Mouse (Mus musculus) heart, adult 2 months (tissue): ENCODE measurements around the gene Pgam1. TPM values are rescaled to one million over a fixed set of nuclear protein-coding genes. Genes with fewer than 3 reads are reported as not detected.

Source experiments
- DNase-seq, 2 experiments: peaks; one replicate each; pipeline ENCODE4 v3.0.0; 2021
- H3K27ac ChIP-seq: fragments of 200-600 bp; 2 replicates; pipeline ENCODE4 v1.8.1; 2022
- H3K27me3 ChIP-seq: fragments of 200-500 bp; 2 replicates; pipeline ENCODE4 v1.6.1; 2012; ENCODE audit warnings: mild to moderate bottlenecking, low read length, inconsistent platforms, mixed read lengths; ENCODE audit not compliant: control insufficient read depth, insufficient read depth
- H3K36me3 ChIP-seq: fragments of 200-500 bp; 2 replicates; pipeline ENCODE4 v1.6.1; 2012; ENCODE audit warnings: low read length, inconsistent platforms; ENCODE audit not compliant: control insufficient read depth, insufficient read depth
- H3K4me1 ChIP-seq: fragments of 200-500 bp; 2 replicates; pipeline ENCODE4 v1.6.1; 2011; ENCODE audit warnings: low read length; ENCODE audit not compliant: control insufficient read depth, insufficient read depth
- H3K4me3 ChIP-seq: fragments of 200-600 bp; 2 replicates; pipeline ENCODE4 v1.8.1; 2022
- H3K79me2 ChIP-seq: fragments of 200-500 bp; replicated peaks from 2 replicates; pipeline ENCODE4 v1.6.1; 2012; ENCODE audit warnings: mild to moderate bottlenecking, inconsistent platforms, low read length, moderate library complexity, mixed read lengths; ENCODE audit not compliant: control insufficient read depth, insufficient read depth
- H3K9ac ChIP-seq: fragments of 200-500 bp; 2 replicates; pipeline ENCODE4 v1.6.1; 2012; ENCODE audit warnings: low read depth, mild to moderate bottlenecking, control low read depth, inconsistent platforms, low read length, mixed read lengths
- CTCF ChIP-seq: fragments of 200-600 bp; IDR thresholded peaks from 2 replicates; pipeline ENCODE4 v1.8.1; 2022; ENCODE audit warnings: antibody characterized with exemption, mild to moderate bottlenecking, moderate library complexity
- EP300 ChIP-seq: fragments of 200-500 bp; IDR thresholded peaks from 2 replicates; pipeline ENCODE4 v1.6.1; 2011; ENCODE audit warnings: low read depth, low read length, control low read depth; ENCODE audit not compliant: insufficient read depth
- POLR2A ChIP-seq: fragments of 200-500 bp; IDR thresholded peaks from 2 replicates; pipeline ENCODE4 v1.6.1; 2011; ENCODE audit warnings: mild to moderate bottlenecking, low read depth, low read length, control low read depth; ENCODE audit not compliant: insufficient read depth
- WGBS: fragments of 180-500 bp; shearing (Covaris S2); methylation state at CpG from one replicate; pipeline ENCODE4 v1.1.7; 2018; 5-methylcytosine and 5-hydroxymethylcytosine counted together
- intact Hi-C: fragments of 180-260 bp; cut with DNase I; formaldehyde crosslinking; loops from one replicate; pipeline ENCODE4 v1.15.1; 2025
- polyA plus RNA-seq: library from polyadenylated mRNA; depleted of rRNA; stranded (reverse); fragments of >200 nt; gene quantifications from 2 replicates; pipeline ENCODE4 v1.2.3, GENCODE M21; 2012; rRNA removed
- total RNA-seq, 2 experiments: library from RNA; stranded (reverse); gene quantifications; 2 replicates each; pipeline ENCODE4 v1.2.3; 2021

The Pgam1 gene
- total and polyA plus RNA-seq, 3 experiments = 111 to 135 (median 122) TPM

GRCm38 (mm10) chr19:41952287-41952686 is 40.6 kb downstream of the Pgam1 start:
- no peaks in the 10 kb centered on the region for H3K4me1 ChIP-seq
- H3K27ac ChIP-seq = no peak overlapping the region
- no peak overlapping the region for H3K9ac ChIP-seq
- DNase-seq = no peak
- H3K27me3 ChIP-seq = no peaks in the 10 kb centered on the region
- H3K79me2 ChIP-seq = no peaks in the 10 kb centered on the region
- WGBS = 77% methylated on average over 4 of the region's 4 CpGs
- H3K4me3 ChIP-seq = no peak overlapping the region
- H3K36me3 ChIP-seq = no peaks in the 10 kb centered on the region; the same call in 1 of the 2 replicates
- TF ChIP-seq EP300 (no peak), POLR2A (no peak), CTCF (peak; percentile 55)
- intact Hi-C loops = no loop called here

DNA sequence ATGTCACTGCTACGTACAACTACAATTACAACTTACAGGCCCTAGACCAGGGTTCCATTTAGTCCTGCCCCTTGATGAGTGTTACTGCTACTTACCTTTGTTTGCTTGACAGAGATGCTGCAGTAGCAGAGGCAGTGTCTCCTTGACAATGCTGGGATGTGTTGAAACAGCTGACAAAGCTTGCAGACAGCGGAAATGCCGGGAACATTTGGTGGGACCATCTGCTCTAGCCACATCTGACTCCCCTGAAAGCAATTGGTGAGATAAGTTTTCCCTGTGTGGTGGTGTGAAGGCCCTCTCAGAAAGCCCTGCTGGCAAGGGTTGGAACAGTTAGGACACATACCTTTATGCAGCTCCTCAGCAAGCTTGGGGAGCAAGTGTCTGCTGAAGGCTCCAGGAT is 41.9 kb downstream of the Pgam1 start:
- intact Hi-C loops = no loop called here
- H3K36me3 ChIP-seq = no peaks in the 10 kb centered on the region; the same call in 1 of the 2 replicates

More for the DNA sequence above, 41.9 kb downstream of the Pgam1 start:
- Histone ChIP-seq H3K79me2 (no peaks in the 10 kb centered on the region), H3K27me3 (no peaks in the 10 kb centered on the region), H3K9ac (no peak overlapping the region), H3K4me1 (no peaks in the 10 kb centered on the region), H3K4me3 (no peak overlapping the region), H3K27ac (no peak overlapping the region)
- TF ChIP-seq POLR2A (no peak), EP300 (no peak), CTCF (no peak)
- no peak for DNase-seq
- 84% methylated on average over 3 of the region's 3 CpGs for WGBS

Other genes starting within 250 kb of the Pgam1 start
- under 1 TPM; 0.05 to 0.07 TPM for gene Slit1, start 168.3 kb upstream of the Pgam1 start, total RNA-seq
- 0.03 and 0.06 TPM in 2 replicates for gene Slit1, start 168.3 kb upstream of the Pgam1 start, polyA plus RNA-seq
- 1 to 10 TPM; 1.7 to 2.0 TPM for gene Arhgap19, start 109.9 kb upstream of the Pgam1 start, total RNA-seq
- gene Arhgap19, start 109.9 kb upstream of the Pgam1 start, polyA plus RNA-seq = 1.4 and 2.1 TPM in 2 replicates
- 1 to 10 TPM; 2.5 to 3.9 TPM for gene Frat1, start 82.0 kb upstream of the Pgam1 start, total RNA-seq
- 1.3 TPM in 2 replicates for gene Frat1, start 82.0 kb upstream of the Pgam1 start, polyA plus RNA-seq
- 1 to 10 TPM; 2.7 to 4.9 TPM for gene Frat2, start 63.8 kb upstream of the Pgam1 start, total RNA-seq
- 1.4 and 1.7 TPM in 2 replicates for gene Frat2, start 63.8 kb upstream of the Pgam1 start, polyA plus RNA-seq
- gene Rrp12, start 15.8 kb upstream of the Pgam1 start, total RNA-seq = 10 to 100 TPM; 13.7 to 17.4 TPM
- gene Rrp12, start 15.8 kb upstream of the Pgam1 start, polyA plus RNA-seq = 6.6 and 6.9 TPM in 2 replicates
- 10 to 100 TPM; 13.2 to 13.9 TPM for gene Exosc1, start 21.5 kb downstream of the Pgam1 start, total RNA-seq
- 9.8 and 9.9 TPM in 2 replicates for gene Exosc1, start 21.5 kb downstream of the Pgam1 start, polyA plus RNA-seq
- gene Zdhhc16, start 21.6 kb downstream of the Pgam1 start, total RNA-seq = 10 to 100 TPM; 12.3 to 14.6 TPM
- 40.3 and 53.3 TPM in 2 replicates for gene Zdhhc16, start 21.6 kb downstream of the Pgam1 start, polyA plus RNA-seq
- 10 to 100 TPM; 14.2 to 17.9 TPM for gene Mms19, start 69.2 kb downstream of the Pgam1 start, total RNA-seq
- gene Mms19, start 69.2 kb downstream of the Pgam1 start, polyA plus RNA-seq = 35.4 and 48.4 TPM in 2 replicates
- 10 to 100 TPM; 21.4 to 22.7 TPM for gene Ubtd1, start 69.8 kb downstream of the Pgam1 start, total RNA-seq
- 27.3 and 37.3 TPM in 2 replicates for gene Ubtd1, start 69.8 kb downstream of the Pgam1 start, polyA plus RNA-seq
- under 1 TPM; 0.20 to 0.42 TPM for gene Ankrd2, start 124.1 kb downstream of the Pgam1 start, total RNA-seq
- not detected in 2 replicates for gene Ankrd2, start 124.1 kb downstream of the Pgam1 start, polyA plus RNA-seq
- 1 to 10 TPM; 1.6 to 2.3 TPM for gene Hoga1, start 133.7 kb downstream of the Pgam1 start, total RNA-seq
- 0.85 and 1.4 TPM in 2 replicates for gene Hoga1, start 133.7 kb downstream of the Pgam1 start, polyA plus RNA-seq
- under 1 TPM in 1 of 2 experiments, not detected in 1; 0.23 TPM for gene 4933411K16Rik, start 140.3 kb downstream of the Pgam1 start, total RNA-seq
- 0.41 and 0.73 TPM in 2 replicates for gene 4933411K16Rik, start 140.3 kb downstream of the Pgam1 start, polyA plus RNA-seq
- 1 to 10 TPM; 2.3 to 2.5 TPM for gene Morn4, start 174.4 kb downstream of the Pgam1 start, total RNA-seq
- 5.0 and 5.5 TPM in 2 replicates for gene Morn4, start 174.4 kb downstream of the Pgam1 start, polyA plus RNA-seq
- gene Pi4k2a, start 178.5 kb downstream of the Pgam1 start, total RNA-seq = 10 to 100 TPM; 18.2 to 21.3 TPM
- 15.1 and 21.4 TPM in 2 replicates for gene Pi4k2a, start 178.5 kb downstream of the Pgam1 start, polyA plus RNA-seq
- gene Avpi1, start 217.1 kb downstream of the Pgam1 start, total RNA-seq = 10 to 100 TPM; 10.0 to 14.4 TPM
- gene Avpi1, start 217.1 kb downstream of the Pgam1 start, polyA plus RNA-seq = 9.9 and 13.1 TPM in 2 replicates
- gene Marveld1, start 235.5 kb downstream of the Pgam1 start, total RNA-seq = 10 to 100 TPM; 21.1 to 21.9 TPM
- gene Marveld1, start 235.5 kb downstream of the Pgam1 start, polyA plus RNA-seq = 55.0 and 61.4 TPM in 2 replicates